Mouse (Mus musculus) kidney, adult 2 months (tissue): ENCODE measurements around the gene Neb.

ENCODE experiments used
- CTCF ChIP-seq: fragments of 200-500 bp; conservative IDR thresholded peaks from 2 replicates; pipeline ENCODE4 v1.5.1; 2011; ENCODE audit warnings: low read depth, mild to moderate bottlenecking, control low read depth, low read length, moderate library complexity, mixed read lengths; ENCODE audit not compliant: insufficient read depth, insufficient read length
- POLR2A ChIP-seq: fragments of 200-500 bp; IDR thresholded peaks from one replicate; pipeline ENCODE4 v1.6.1; 2011; ENCODE audit warnings: low read depth, low read length, control low read depth

DNA sequence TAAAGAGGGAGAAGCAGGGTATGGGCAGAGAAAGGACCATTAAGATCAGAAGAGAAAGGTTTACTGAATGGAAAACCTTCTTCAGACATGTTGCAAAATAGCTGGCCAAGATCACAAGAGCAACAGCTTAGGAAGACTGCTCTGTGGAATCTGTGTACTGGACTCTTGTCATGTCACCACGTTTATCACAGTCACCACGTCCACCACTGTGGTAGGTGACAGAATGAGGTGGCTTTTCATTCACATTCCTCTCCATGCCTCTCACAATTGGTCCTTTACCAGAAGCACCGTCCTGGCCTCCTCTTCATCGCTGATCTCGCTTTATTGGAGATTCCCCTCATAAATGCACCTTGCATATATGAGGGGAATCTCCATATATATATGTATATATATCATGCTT is 71.6 kb downstream of the Neb start:
- TF ChIP-seq POLR2A (no peak), CTCF (no peak)
